Mouse (Mus musculus) forebrain, embryonic 15.5 days (tissue): Measurements from ENCODE around the gene Cebpg. TPM values are rescaled to one million over a fixed set of nuclear protein-coding genes. Genes with fewer than 3 reads are reported as not detected.
A peak's percentile ranks its signal among the peaks of the same experiment; 100 is the strongest.

Source experiments
- ATAC-seq: fragments of 200-750 bp; cut with Nextera tagmentation; replicated peaks from 2 replicates; pipeline ENCODE4 v1.8.0; 2017; ENCODE audit warnings: mild to moderate bottlenecking, moderate TSS enrichment, moderate library complexity
- H3K27ac ChIP-seq: fragments of 300-500 bp; sonication (generic); replicated peaks from 2 replicates; pipeline ENCODE4 v1.5.1; 2015; ENCODE audit warnings: mild to moderate bottlenecking, inconsistent platforms
- H3K27me3 ChIP-seq: fragments of 300-500 bp; sonication (generic); 2 replicates; pipeline ENCODE4 v1.6.1; 2015; ENCODE audit warnings: inconsistent platforms
- H3K36me3 ChIP-seq: fragments of 300-500 bp; sonication (generic); 2 replicates; pipeline ENCODE4 v1.6.1; 2015; ENCODE audit warnings: mild to moderate bottlenecking, inconsistent platforms
- H3K4me1 ChIP-seq: fragments of 300-500 bp; sonication (generic); 2 replicates; pipeline ENCODE4 v1.6.1; 2015; ENCODE audit warnings: inconsistent platforms
- H3K4me2 ChIP-seq: fragments of 300-500 bp; sonication (generic); replicated peaks from 2 replicates; pipeline ENCODE4 v1.6.1; 2015; ENCODE audit warnings: mild to moderate bottlenecking, inconsistent platforms
- H3K4me3 ChIP-seq: fragments of 300-500 bp; sonication (generic); 2 replicates; pipeline ENCODE4 v1.5.1; 2015; ENCODE audit warnings: mild to moderate bottlenecking, inconsistent platforms
- H3K9ac ChIP-seq: fragments of 300-500 bp; sonication (generic); replicated peaks from 2 replicates; pipeline ENCODE4 v1.6.1; 2015; ENCODE audit warnings: mild to moderate bottlenecking, inconsistent platforms
- H3K9me3 ChIP-seq: fragments of 300-500 bp; sonication (generic); 2 replicates; pipeline ENCODE4 v1.6.1; 2016; ENCODE audit warnings: inconsistent platforms
- WGBS: fragments of 180-500 bp; shearing (Covaris S2); methylation state at CpG from one replicate; pipeline ENCODE4 v1.1.7; 2015; ENCODE audit warnings: mixed read lengths; 5-methylcytosine and 5-hydroxymethylcytosine counted together
- polyA plus RNA-seq: library from polyadenylated mRNA; unstranded; fragments of >200 nt; fragmentation: Nextera tagmentation; extraction: Ambion mirVana; gene quantifications from 2 replicates; pipeline ENCODE4 v1.2.1, GENCODE M21; 2015

Gene Cebpg
- polyA plus RNA-seq, 1 experiment from 2014 or later: 54.0 TPM

GRCm38 (mm10) chr7:35029648-35030047, 26.7 kb downstream of the Cebpg start:
- Histone ChIP-seq H3K4me2 (no peak overlapping the region), H3K4me1 (peaks cover 4% of the 10 kb centered on the region; the same call in 1 of the 2 replicates), H3K27me3 (no peaks in the 10 kb centered on the region), H3K4me3 (no peak overlapping the region), H3K9me3 (no peaks in the 10 kb centered on the region), H3K36me3 (no peaks in the 10 kb centered on the region), H3K27ac (no peak overlapping the region), H3K9ac (no peak overlapping the region)
- WGBS: 74% methylated on average over 3 of the region's 3 CpGs
- ATAC-seq: no peak

DNA sequence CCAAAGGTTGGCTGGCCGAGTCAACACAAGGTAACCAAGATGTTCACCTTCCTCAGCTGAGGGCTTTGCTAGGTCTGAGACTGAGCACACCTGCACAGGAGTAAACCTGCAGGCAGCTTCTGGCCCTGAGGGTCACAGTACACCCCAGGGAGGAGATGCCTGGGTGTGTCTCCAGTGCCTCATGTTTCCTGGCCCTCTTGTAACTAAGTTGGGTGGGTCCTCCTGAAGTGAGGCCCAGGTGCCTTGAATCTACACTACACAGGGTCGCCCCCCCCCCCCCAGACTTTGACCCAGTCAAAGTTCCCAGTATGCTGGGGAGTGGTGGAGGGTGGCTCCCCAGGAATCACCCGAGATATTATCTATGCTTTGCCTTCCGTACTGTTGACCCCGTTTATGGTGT, 27.1 kb downstream of the Cebpg start:
- Histone ChIP-seq H3K9ac (no peak overlapping the region), H3K27me3 (no peaks in the 10 kb centered on the region), H3K4me2 (no peak overlapping the region), H3K36me3 (no peaks in the 10 kb centered on the region), H3K4me3 (no peak overlapping the region), H3K27ac (no peak overlapping the region), H3K9me3 (no peaks in the 10 kb centered on the region), H3K4me1 (peaks cover 4% of the 10 kb centered on the region; the same call in 1 of the 2 replicates)
- WGBS: 95% methylated on average over 5 of the region's 5 CpGs
- no peak for ATAC-seq

DNA sequence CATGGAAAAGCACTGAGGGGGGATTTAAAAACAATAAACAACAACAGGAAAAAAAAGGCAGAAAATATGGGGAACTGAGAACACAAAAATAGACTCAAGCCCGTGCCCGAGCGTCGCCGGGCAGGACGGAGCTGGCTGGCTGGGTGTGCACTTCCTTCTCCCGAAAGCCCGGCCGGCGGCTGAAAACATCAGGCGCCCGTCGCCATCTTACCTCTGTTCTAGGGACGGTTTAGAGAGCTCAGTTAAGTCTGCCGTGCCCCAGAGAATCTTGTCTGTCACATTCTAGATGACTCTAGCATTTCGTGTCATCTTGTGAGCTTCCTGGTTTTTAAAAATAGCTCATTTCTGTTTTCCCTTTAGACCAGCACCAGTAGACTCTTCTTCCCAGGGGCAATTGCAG, 27.8 kb downstream of the Cebpg start:
- Histone ChIP-seq H3K27me3 (no peaks in the 10 kb centered on the region), H3K9me3 (no peaks in the 10 kb centered on the region), H3K4me2 (no peak overlapping the region), H3K36me3 (no peaks in the 10 kb centered on the region), H3K4me1 (peaks cover 4% of the 10 kb centered on the region; the same call in 1 of the 2 replicates), H3K9ac (no peak overlapping the region), H3K4me3 (no peak overlapping the region), H3K27ac (no peak overlapping the region)
- ATAC-seq: no peak
- 89% methylated on average over 16 of the region's 16 CpGs for WGBS

GRCm38 (mm10) chr7:35027801-35028420, 28.5 kb downstream of the Cebpg start:
- peaks cover 4% of the 10 kb centered on the region; the same call in 1 of the 2 replicates for H3K4me1 ChIP-seq
- no peak for ATAC-seq
- no peaks in the 10 kb centered on the region for H3K9me3 ChIP-seq
- no peak overlapping the region for H3K4me3 ChIP-seq
- H3K36me3 ChIP-seq: no peaks in the 10 kb centered on the region
- H3K27me3 ChIP-seq: no peaks in the 10 kb centered on the region
- no peak overlapping the region for H3K4me2 ChIP-seq
- WGBS: 79% methylated on average over 9 of the region's 9 CpGs
- H3K9ac ChIP-seq: no peak overlapping the region
- no peak overlapping the region for H3K27ac ChIP-seq

GRCm38 (mm10) chr7:35026838-35027291, 29.5 kb downstream of the Cebpg start:
- no peaks in the 10 kb centered on the region for H3K27me3 ChIP-seq
- H3K4me2 ChIP-seq: no peak overlapping the region
- no peaks in the 10 kb centered on the region for H3K9me3 ChIP-seq
- no peak overlapping the region for H3K9ac ChIP-seq
- H3K4me3 ChIP-seq: no peak overlapping the region
- ATAC-seq: no peak
- WGBS: 80% methylated on average over 3 of the region's 3 CpGs
- no peak overlapping the region for H3K27ac ChIP-seq
- no peaks in the 10 kb centered on the region for H3K36me3 ChIP-seq
- peaks cover 4% of the 10 kb centered on the region; the same call in 1 of the 2 replicates for H3K4me1 ChIP-seq

DNA sequence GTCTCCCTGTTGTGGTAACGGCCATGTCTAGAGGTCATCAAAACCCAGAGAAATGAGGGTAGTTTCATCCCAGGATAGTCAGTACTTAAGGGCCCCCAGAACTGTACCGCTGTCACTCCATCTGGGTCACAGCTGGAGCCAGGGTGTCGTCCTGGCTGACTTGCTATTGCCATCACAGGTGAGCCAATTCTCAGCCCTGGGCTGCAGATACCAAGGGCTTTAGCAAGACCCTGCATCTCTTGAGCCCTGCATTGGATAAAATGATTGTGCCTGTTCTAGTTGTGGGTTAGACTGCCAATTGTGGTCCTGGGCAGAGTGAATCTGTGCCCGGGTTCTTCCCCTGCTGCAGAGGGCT, 30.1 kb downstream of the Cebpg start:
- no peaks in the 10 kb centered on the region for H3K36me3 ChIP-seq
- no peak overlapping the region for H3K9ac ChIP-seq
- 80% methylated on average over 4 of the region's 4 CpGs for WGBS
- no peak overlapping the region for H3K4me3 ChIP-seq
- H3K27me3 ChIP-seq: no peaks in the 10 kb centered on the region
- H3K9me3 ChIP-seq: no peaks in the 10 kb centered on the region
- H3K4me2 ChIP-seq: no peak overlapping the region
- H3K4me1 ChIP-seq: peaks cover 4% of the 10 kb centered on the region; the same call in 1 of the 2 replicates
- ATAC-seq: no peak
- no peak overlapping the region for H3K27ac ChIP-seq

GRCm38 (mm10) chr7:35025409-35026275, 30.7 kb downstream of the Cebpg start:
- H3K27me3 ChIP-seq: no peaks in the 10 kb centered on the region
- H3K4me1 ChIP-seq: peaks cover 3% of the 10 kb centered on the region; the same call in 1 of the 2 replicates
- H3K36me3 ChIP-seq: no peaks in the 10 kb centered on the region
- no peak overlapping the region for H3K4me2 ChIP-seq
- H3K4me3 ChIP-seq: no peak overlapping the region
- no peak overlapping the region for H3K27ac ChIP-seq
- ATAC-seq: peak; percentile 70
- 43% methylated on average over 5 of the region's 5 CpGs for WGBS
- H3K9ac ChIP-seq: no peak overlapping the region
- H3K9me3 ChIP-seq: no peaks in the 10 kb centered on the region

DNA sequence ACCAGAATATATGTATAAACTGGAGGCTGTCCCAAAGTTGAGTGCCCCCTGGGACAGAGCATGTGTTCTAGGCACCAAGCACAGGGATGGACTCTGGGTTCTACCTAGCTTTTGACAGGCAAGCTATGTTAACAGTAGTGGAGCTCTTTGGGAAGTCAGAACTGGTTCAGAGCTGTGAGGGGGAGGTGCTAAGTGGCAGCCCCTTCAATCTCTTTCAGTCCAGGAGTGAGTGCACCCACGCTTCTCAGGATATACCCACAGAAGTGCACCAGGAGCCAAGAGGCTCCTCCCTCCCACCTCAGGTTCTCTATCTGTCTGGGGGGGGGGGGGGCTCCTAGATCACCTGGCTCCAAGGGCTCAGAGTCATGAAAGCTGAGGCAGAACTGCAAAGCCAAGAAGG, 31.9 kb downstream of the Cebpg start:
- 83% methylated on average over 1 of the region's 1 CpGs for WGBS

GRCm38 (mm10) chr7:35023251-35023650, 33.1 kb downstream of the Cebpg start:
- H3K4me2 ChIP-seq: no peak overlapping the region
- WGBS: 78% methylated on average over 4 of the region's 4 CpGs
- no peaks in the 10 kb centered on the region; the same call in 1 of the 2 replicates for H3K4me1 ChIP-seq
- H3K27ac ChIP-seq: no peak overlapping the region
- no peaks in the 10 kb centered on the region for H3K27me3 ChIP-seq
- ATAC-seq: no peak
- no peak overlapping the region for H3K4me3 ChIP-seq
- no peaks in the 10 kb centered on the region for H3K9me3 ChIP-seq
- no peaks in the 10 kb centered on the region for H3K36me3 ChIP-seq
- H3K9ac ChIP-seq: no peak overlapping the region

More for the DNA sequence above, 31.9 kb downstream of the Cebpg start:
- Histone ChIP-seq H3K36me3 (no peaks in the 10 kb centered on the region), H3K27ac (no peak overlapping the region), H3K4me1 (no peaks in the 10 kb centered on the region; the same call in 1 of the 2 replicates), H3K4me3 (no peak overlapping the region), H3K9ac (no peak overlapping the region), H3K9me3 (no peaks in the 10 kb centered on the region), H3K27me3 (no peaks in the 10 kb centered on the region), H3K4me2 (no peak overlapping the region)
- no peak for ATAC-seq

DNA sequence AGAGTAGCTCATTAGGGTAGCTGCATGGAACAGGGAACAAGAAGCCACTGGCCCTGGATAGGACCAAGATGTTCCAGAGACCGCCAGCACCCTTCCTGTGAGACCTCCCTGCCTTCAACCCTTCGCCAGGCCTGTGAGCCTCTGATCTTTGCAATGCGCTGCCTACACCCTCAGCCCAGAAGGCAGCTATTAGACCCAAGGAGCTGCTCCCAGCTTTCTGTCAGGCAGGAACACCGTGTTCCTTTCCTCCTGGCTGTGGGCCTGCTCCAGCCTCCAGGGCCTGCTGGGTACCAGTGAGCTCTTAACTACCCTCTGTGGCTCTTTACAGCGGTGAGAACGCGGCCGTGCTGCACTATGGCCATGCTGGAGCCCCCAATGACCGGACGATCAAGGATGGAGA, 35.0 kb downstream of the Cebpg start:
- no peaks in the 10 kb centered on the region for H3K36me3 ChIP-seq
- no peaks in the 10 kb centered on the region for H3K27me3 ChIP-seq
- no peak for ATAC-seq
- 81% methylated on average over 10 of the region's 10 CpGs for WGBS
- H3K4me2 ChIP-seq: no peak overlapping the region
- no peak overlapping the region for H3K9ac ChIP-seq
- no peak overlapping the region for H3K4me3 ChIP-seq
- no peaks in the 10 kb centered on the region for H3K9me3 ChIP-seq
- no peak overlapping the region for H3K27ac ChIP-seq
- no peaks in the 10 kb centered on the region; the same call in 1 of the 2 replicates for H3K4me1 ChIP-seq

DNA sequence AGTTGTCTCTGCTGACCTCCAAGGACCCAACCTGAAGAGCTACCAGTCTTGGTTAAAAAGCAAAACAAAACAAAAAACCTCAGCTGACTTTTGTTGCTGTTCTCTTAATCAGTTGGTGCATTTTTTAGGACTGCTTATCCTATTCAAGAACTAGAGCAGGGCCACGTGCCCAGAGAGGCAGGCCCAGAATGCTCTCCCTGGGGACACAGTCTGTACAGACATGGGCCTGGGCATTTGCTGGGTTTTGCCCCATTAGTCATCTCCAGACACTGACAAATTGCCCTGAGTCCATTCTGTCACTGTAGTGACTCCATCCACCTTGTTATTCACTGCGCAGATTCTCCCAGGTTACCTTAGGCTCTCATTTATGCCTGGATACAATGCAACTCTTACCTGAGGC, 41.1 kb downstream of the Cebpg start:
- H3K36me3 ChIP-seq: no peaks in the 10 kb centered on the region
- H3K4me2 ChIP-seq: no peak overlapping the region
- WGBS: 78% methylated on average over 2 of the region's 2 CpGs
- no peaks in the 10 kb centered on the region for H3K27me3 ChIP-seq
- H3K9ac ChIP-seq: no peak overlapping the region
- no peak for ATAC-seq
- H3K4me3 ChIP-seq: no peak overlapping the region
- peaks cover 6% of the 10 kb centered on the region for H3K4me1 ChIP-seq
- H3K9me3 ChIP-seq: no peaks in the 10 kb centered on the region
- no peak overlapping the region for H3K27ac ChIP-seq

DNA sequence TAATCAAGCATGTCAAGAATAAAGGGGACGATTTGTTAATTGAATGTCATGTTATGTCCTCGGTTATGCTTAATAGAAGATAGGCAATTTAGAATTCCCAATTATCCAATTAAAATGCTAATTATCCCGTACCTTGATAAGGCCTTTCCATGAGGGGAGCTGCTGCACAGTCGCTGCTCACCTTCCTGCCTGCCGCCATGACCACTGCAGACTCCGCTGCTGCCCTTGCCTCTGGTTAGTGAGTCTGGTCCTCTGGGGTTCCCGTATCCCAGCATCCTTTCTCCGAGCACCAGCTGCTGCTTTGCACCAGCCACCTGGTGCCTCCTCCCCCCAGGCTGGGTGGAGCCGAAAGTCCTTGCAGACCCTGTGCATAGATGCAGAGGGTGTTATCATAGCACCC, 43.1 kb downstream of the Cebpg start:
- Histone ChIP-seq H3K9me3 (no peaks in the 10 kb centered on the region), H3K4me2 (no peak overlapping the region), H3K36me3 (no peaks in the 10 kb centered on the region), H3K4me3 (no peak overlapping the region), H3K27ac (no peak overlapping the region), H3K9ac (no peak overlapping the region), H3K4me1 (peaks cover 6% of the 10 kb centered on the region), H3K27me3 (no peaks in the 10 kb centered on the region)
- 31% methylated on average over 9 of the region's 9 CpGs for WGBS
- no peak; the same call in 1 of the 2 replicates for ATAC-seq
